Mouse (Mus musculus): ENCODE measurements around the gene Nhsl2. TPM values are rescaled to one million over a fixed set of nuclear protein-coding genes. Genes with fewer than 3 reads are reported as not detected.

The Nhsl2 gene
- polyA plus RNA-seq, 1 experiment from 2014 or later: 11.3 TPM

DNA sequence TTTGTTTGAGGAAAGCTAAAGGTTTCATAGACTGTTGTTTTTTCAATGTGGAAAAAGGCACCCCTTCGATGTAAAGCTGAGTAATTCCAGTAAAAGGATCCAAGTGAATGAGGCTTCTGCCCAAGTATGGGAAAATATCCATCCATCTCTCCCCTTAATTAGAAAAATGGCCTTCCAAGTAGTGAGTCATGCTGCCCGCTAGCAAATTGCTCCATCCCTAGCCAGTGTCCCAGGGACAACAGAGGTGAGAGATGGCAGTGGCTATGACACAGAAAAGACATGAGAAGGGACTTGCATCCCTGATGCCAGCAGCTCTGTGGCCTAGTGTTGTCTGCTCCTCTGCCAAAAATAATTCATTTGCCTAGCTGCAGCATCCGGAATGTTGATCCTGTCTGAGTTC, 114.5 kb downstream of the Nhsl2 start:
- Histone ChIP-seq H3K4me3 (no peak overlapping the region), H3K36me3 (replicated peaks) (no peaks in the 10 kb centered on the region), H3K9me3 (no peaks in the 10 kb centered on the region), H3K27ac (no peak overlapping the region), H3K4me1 (no peaks in the 10 kb centered on the region), H3K27me3 (ENCODE audit: poor library complexity, severe bottlenecking) (peaks cover 92% of the 10 kb centered on the region)
- no peak for DNase-seq (ENCODE audit: extremely low spot score, low spot score)
- WGBS: 86% methylated on average over 3 of the region's 3 CpGs

GRCm38 (mm10) chrX:101973028-101973427, 123.8 kb downstream of the Nhsl2 start:
- Histone ChIP-seq H3K36me3 (replicated peaks) (no peaks in the 10 kb centered on the region), H3K27ac (no peak overlapping the region), H3K27me3 (ENCODE audit: poor library complexity, severe bottlenecking) (peaks cover 82% of the 10 kb centered on the region), H3K4me1 (no peaks in the 10 kb centered on the region), H3K4me3 (no peak overlapping the region), H3K9me3 (no peaks in the 10 kb centered on the region)
- WGBS: 87% methylated on average over 3 of the region's 3 CpGs
- DNase-seq (ENCODE audit: extremely low spot score, low spot score): no peak

- H3K27ac ChIP-seq: no peak overlapping the region
- peaks cover 100% of the 10 kb centered on the region for H3K27me3 ChIP-seq (ENCODE audit: poor library complexity, severe bottlenecking)
- no peaks in the 10 kb centered on the region for H3K4me1 ChIP-seq
- H3K36me3 ChIP-seq (replicated peaks): no peaks in the 10 kb centered on the region
- DNase-seq (ENCODE audit: extremely low spot score, low spot score): peak; percentile 39
- H3K4me3 ChIP-seq: no peak overlapping the region
- 40% methylated on average over 3 of the region's 3 CpGs for WGBS
- H3K9me3 ChIP-seq: no peaks in the 10 kb centered on the region
Observed at GRCm38 (mm10) chrX:101976931-101977330, 127.7 kb downstream of the Nhsl2 start.

GRCm38 (mm10) chrX:101978861-101979260, 129.7 kb downstream of the Nhsl2 start:
- peak overlapping the region; percentile 11; the same call in 1 of the 2 replicates for H3K27ac ChIP-seq

GRCm38 (mm10) chrX:101979267-101979666, 130.1 kb downstream of the Nhsl2 start:
- no peak for DNase-seq (ENCODE audit: extremely low spot score, low spot score)
- no peak overlapping the region for H3K27ac ChIP-seq
- 41% methylated on average over 5 of the region's 5 CpGs for WGBS
- peaks cover 100% of the 10 kb centered on the region for H3K27me3 ChIP-seq (ENCODE audit: poor library complexity, severe bottlenecking)
- H3K4me3 ChIP-seq: no peak overlapping the region
- peaks cover 9% of the 10 kb centered on the region for H3K4me1 ChIP-seq
- H3K36me3 ChIP-seq (replicated peaks): no peaks in the 10 kb centered on the region
- H3K9me3 ChIP-seq: no peaks in the 10 kb centered on the region

More at GRCm38 (mm10) chrX:101978861-101979260, 129.7 kb downstream of the Nhsl2 start:
- no peaks in the 10 kb centered on the region for H3K9me3 ChIP-seq
- no peak overlapping the region for H3K4me3 ChIP-seq
- no peaks in the 10 kb centered on the region for H3K36me3 ChIP-seq (replicated peaks)
- H3K27me3 ChIP-seq (ENCODE audit: poor library complexity, severe bottlenecking): peaks cover 100% of the 10 kb centered on the region
- peaks cover 5% of the 10 kb centered on the region for H3K4me1 ChIP-seq
- DNase-seq (ENCODE audit: extremely low spot score, low spot score): no peak
- WGBS: 57% methylated on average over 2 of the region's 2 CpGs

DNA sequence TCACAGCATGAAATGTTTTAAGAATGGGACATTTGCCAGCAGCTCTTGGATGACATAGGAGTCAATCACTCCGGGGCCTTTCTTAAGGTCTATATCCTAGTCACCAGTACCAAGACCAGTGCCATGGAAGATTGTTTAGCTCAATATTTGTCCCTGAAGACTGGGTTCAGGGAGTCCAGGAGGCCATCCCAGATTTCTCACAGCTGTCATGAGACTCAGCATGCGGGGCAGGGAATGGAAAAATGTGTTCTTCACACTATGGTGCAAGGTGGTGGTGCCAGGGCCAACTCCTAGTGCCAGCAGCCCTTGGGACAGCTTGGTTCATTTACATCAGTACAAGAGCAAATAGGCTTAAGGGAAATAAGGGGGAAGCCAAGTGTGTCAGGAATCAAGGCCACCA, 131.4 kb downstream of the Nhsl2 start:
- Histone ChIP-seq H3K9me3 (no peaks in the 10 kb centered on the region), H3K36me3 (replicated peaks) (no peaks in the 10 kb centered on the region), H3K27me3 (ENCODE audit: poor library complexity, severe bottlenecking) (peaks cover 100% of the 10 kb centered on the region), H3K4me3 (no peak overlapping the region), H3K4me1 (peaks cover 16% of the 10 kb centered on the region), H3K27ac (no peak overlapping the region)
- 93% methylated on average over 2 of the region's 2 CpGs for WGBS
- DNase-seq (ENCODE audit: extremely low spot score, low spot score): no peak

DNA sequence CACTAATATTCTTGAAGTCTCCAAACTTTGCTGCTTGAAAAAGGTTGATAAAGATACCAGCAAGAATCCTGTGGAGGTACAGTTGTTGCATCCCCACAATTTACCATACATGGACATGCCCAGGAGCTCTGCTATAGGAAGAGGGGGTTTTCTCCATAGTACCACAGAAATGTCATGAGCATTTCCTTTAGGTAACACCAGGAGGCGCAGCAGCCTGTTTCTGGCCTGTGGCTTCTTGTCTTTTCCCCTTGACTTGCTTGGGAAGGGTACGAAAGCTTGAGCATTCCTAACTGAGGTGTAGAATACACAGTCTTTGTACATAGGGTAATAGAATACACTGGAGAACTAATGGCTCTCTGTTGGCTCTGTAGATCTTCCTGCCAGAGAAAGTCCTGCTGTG, 132.3 kb downstream of the Nhsl2 start:
- Histone ChIP-seq H3K4me3 (no peak overlapping the region), H3K27ac (no peak overlapping the region), H3K4me1 (peaks cover 25% of the 10 kb centered on the region), H3K27me3 (ENCODE audit: poor library complexity, severe bottlenecking) (peaks cover 100% of the 10 kb centered on the region), H3K36me3 (replicated peaks) (no peaks in the 10 kb centered on the region), H3K9me3 (no peaks in the 10 kb centered on the region)
- DNase-seq (ENCODE audit: extremely low spot score, low spot score): no peak
- 47% methylated on average over 2 of the region's 2 CpGs for WGBS

DNA sequence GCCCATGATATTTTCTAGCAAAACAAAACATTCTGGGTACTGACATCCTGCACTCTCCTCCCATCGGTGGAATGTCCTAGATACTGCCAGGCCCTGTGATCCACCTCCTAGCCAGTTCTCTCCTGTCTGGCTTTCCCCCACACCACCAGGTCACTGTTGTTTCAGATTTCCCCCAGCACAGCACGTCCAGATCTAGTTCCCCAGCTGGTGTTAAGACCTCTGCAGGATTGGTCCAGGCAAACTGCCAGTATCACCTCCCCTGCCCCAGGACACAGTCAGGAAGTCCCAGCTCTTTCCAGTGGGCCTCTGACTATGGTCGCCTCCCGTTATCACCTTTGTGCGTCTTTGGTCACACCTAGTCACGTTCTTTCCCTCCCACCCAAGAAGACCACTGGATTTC, 134.5 kb downstream of the Nhsl2 start:
- no peak overlapping the region for H3K4me3 ChIP-seq
- H3K27me3 ChIP-seq (ENCODE audit: poor library complexity, severe bottlenecking): peaks cover 100% of the 10 kb centered on the region
- H3K4me1 ChIP-seq: peaks cover 41% of the 10 kb centered on the region
- H3K27ac ChIP-seq: no peak overlapping the region
- no peaks in the 10 kb centered on the region for H3K9me3 ChIP-seq
- 78% methylated on average over 6 of the region's 6 CpGs for WGBS
- no peak for DNase-seq (ENCODE audit: extremely low spot score, low spot score)
- no peaks in the 10 kb centered on the region for H3K36me3 ChIP-seq (replicated peaks)

DNA sequence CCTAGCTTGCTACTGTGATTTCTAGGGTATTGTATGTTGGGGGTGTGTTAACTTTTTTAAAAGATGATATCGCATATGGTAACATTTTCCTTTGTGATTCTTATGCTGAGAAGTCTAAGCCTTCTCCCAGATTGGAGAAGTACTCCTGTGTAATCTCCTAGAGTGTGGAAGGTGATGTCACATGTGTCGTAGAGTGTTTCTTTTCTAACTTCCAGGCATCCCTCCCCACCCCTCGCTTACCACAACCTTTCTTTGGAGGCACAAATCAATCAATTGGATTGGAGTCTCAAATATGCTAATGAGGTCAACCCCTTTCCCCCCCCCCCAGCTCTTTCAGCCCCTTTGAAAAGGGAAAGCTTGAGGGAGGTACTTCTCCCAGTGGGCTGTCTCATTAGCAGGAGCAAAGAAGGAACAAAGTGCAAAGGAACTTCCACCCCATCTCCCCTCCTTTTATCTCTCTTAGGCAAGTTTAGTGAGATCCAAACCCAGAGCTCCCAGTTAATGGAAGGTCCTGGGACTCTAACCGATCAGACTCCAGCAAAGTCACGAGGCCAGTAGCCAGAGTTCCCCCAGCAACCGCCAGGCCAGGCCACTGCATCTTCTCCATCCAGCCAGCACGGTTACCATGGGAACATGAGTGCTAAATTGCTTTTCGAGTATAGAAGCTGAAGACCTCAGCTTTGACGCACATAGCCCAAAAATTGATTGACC, 137.6 kb downstream of the Nhsl2 start:
- DNase-seq (ENCODE audit: extremely low spot score, low spot score): peak; percentile 60
- 32% methylated on average over 9 of the region's 9 CpGs for WGBS

DNA sequence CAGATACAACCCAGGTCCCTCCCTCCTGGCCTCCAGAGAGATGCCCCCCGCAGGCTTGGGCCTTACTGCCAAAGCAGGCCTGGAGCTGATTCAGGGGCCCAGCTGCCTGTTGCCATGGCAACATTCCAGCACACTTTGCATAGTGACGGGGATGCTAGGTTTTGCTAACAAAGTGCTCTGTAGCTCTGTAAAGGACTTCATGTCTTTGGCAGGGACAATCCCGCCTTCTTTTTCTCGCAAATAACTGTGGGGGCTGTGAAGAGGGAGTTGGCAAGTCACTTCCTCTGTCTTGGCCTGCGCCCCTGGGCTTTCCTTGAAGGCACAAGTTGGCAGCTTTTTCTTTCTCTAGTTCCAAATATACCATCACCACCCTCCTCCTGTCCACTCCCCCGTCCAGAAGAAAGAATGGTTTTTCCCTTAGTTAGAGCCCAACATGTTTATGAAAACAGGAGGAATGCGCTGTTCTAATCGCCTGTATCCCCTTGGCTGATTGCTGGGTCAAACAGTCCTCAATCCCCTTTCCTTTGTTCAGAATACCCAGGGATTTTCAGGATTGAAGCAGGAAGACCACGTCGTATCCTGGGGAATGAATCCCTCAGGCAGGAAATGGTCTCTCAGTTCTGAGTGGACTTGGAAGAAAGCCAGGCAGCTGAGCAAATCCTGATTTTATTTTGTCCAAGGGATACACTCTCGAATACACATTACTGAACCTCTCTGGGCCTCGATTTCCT, 144.8 kb downstream of the Nhsl2 start:
- Histone ChIP-seq H3K27ac (peak overlapping the region; percentile 77), H3K4me1 (peaks cover 15% of the 10 kb centered on the region), H3K27me3 (ENCODE audit: poor library complexity, severe bottlenecking) (peaks cover 97% of the 10 kb centered on the region), H3K9me3 (no peaks in the 10 kb centered on the region), H3K4me3 (no peak overlapping the region), H3K36me3 (replicated peaks) (no peaks in the 10 kb centered on the region)
- 32% methylated on average over 12 of the region's 12 CpGs for WGBS
- DNase-seq (ENCODE audit: extremely low spot score, low spot score): peak; percentile 52

More for the DNA sequence above, 137.6 kb downstream of the Nhsl2 start:
- Histone ChIP-seq H3K27ac (peak overlapping the region; percentile 60; the same call in 1 of the 2 replicates), H3K36me3 (replicated peaks) (no peaks in the 10 kb centered on the region), H3K9me3 (no peaks in the 10 kb centered on the region), H3K4me1 (peaks cover 41% of the 10 kb centered on the region), H3K4me3 (no peak overlapping the region), H3K27me3 (ENCODE audit: poor library complexity, severe bottlenecking) (peaks cover 100% of the 10 kb centered on the region)

GRCm38 (mm10) chrX:101996726-101997125, 147.5 kb downstream of the Nhsl2 start:
- no peak overlapping the region for H3K4me3 ChIP-seq
- H3K27me3 ChIP-seq (ENCODE audit: poor library complexity, severe bottlenecking): peaks cover 97% of the 10 kb centered on the region
- WGBS: 85% methylated on average over 2 of the region's 2 CpGs
- DNase-seq (ENCODE audit: extremely low spot score, low spot score): no peak
- no peak overlapping the region for H3K27ac ChIP-seq
- H3K4me1 ChIP-seq: peaks cover 15% of the 10 kb centered on the region
- no peaks in the 10 kb centered on the region for H3K9me3 ChIP-seq
- no peaks in the 10 kb centered on the region for H3K36me3 ChIP-seq (replicated peaks)

DNA sequence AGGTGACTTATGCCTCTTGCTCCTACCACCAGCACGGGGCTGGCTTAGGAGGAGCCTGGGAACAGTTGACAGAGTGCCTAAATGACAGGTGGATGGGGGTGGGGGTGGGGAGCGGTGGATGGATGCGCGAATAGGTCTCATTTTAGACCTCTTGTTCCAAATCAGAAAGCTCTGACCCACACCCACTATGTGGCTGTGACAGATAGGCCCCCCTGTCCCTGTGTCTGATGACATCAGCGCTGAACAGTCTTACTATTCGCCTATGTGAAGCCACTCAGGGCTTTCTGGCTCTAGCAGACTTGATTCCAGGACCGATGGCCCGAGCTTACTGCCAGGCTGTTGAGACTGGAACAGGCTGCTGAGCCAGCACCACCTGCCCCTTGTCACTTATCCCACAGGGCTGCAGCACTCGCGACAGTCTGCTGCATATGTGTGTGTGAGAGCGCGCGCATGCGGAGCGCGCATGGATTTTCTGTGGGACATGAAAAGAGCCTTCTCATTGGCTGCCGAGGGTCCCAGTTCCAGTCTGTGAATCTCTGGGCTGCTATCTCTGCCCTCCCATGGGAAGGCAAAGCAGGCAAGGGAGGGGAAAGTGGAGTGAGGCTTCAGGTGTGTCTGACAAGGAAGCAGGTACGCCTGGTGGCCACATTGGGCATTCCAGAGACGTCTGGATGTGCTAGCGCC, 154.6 kb downstream of the Nhsl2 start:
- peak overlapping the region; percentile 46 for H3K4me3 ChIP-seq
- no peaks in the 10 kb centered on the region for H3K9me3 ChIP-seq
- WGBS: 14% methylated on average over 20 of the region's 20 CpGs
- peak; percentile 30 for DNase-seq (ENCODE audit: extremely low spot score, low spot score)
- no peaks in the 10 kb centered on the region for H3K36me3 ChIP-seq (replicated peaks)
- no peak overlapping the region for H3K27ac ChIP-seq
- H3K4me1 ChIP-seq: peaks cover 29% of the 10 kb centered on the region
- peaks cover 100% of the 10 kb centered on the region for H3K27me3 ChIP-seq (ENCODE audit: poor library complexity, severe bottlenecking)

DNA sequence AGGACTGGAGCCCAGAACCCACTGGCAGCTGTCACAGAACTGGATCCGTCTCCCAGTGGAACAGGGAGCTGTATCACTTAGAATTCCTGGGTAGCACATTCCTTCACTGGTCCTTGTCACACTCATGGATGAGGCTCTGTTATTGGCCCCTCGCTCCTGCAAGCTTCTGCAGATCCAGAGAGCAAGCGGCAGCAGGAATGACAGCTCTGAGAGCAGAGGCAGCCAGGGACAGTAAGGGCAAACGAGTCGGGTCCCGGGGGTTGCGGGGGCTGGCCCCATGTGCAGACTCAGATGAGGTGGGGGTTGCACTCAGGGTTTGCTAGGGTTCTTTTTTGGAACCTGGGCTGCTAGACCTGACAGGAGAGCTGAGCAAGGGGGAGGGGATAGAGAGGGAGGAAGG, 155.2 kb downstream of the Nhsl2 start:
- Histone ChIP-seq H3K4me1 (peaks cover 29% of the 10 kb centered on the region), H3K4me3 (peak overlapping the region; percentile 46), H3K9me3 (no peaks in the 10 kb centered on the region), H3K27ac (peak overlapping the region; percentile 73; the same call in 1 of the 2 replicates), H3K27me3 (ENCODE audit: poor library complexity, severe bottlenecking) (peaks cover 100% of the 10 kb centered on the region), H3K36me3 (replicated peaks) (no peaks in the 10 kb centered on the region)
- WGBS: 14% methylated on average over 7 of the region's 7 CpGs
- DNase-seq (ENCODE audit: extremely low spot score, low spot score): no peak
